Mouse (Mus musculus) midbrain, embryonic 13.5 days (tissue): ENCODE results near the gene Igfbp4. TPM values are rescaled to one million over a fixed set of nuclear protein-coding genes. Genes with fewer than 3 reads are reported as not detected.
A peak's percentile ranks its signal among the peaks of the same experiment; 100 is the strongest.

Experiments
- ATAC-seq: fragments of 200-750 bp; cut with Nextera tagmentation; 2 replicates; pipeline ENCODE4 v1.8.0; 2017; ENCODE audit warnings: mild to moderate bottlenecking, moderate TSS enrichment, moderate library complexity
- H3K27ac ChIP-seq: fragments of 300-500 bp; sonication (generic); 2 replicates; pipeline ENCODE4 v1.5.1; 2015; ENCODE audit warnings: inconsistent platforms, mild to moderate bottlenecking, moderate library complexity
- H3K27me3 ChIP-seq: fragments of 300-500 bp; sonication (generic); 2 replicates; pipeline ENCODE4 v1.6.1; 2015; ENCODE audit warnings: mild to moderate bottlenecking, inconsistent platforms
- H3K36me3 ChIP-seq: fragments of 300-500 bp; sonication (generic); 2 replicates; pipeline ENCODE4 v1.6.1; 2015; ENCODE audit warnings: mild to moderate bottlenecking, inconsistent platforms
- H3K4me1 ChIP-seq: fragments of 300-500 bp; sonication (generic); replicated peaks from 2 replicates; pipeline ENCODE4 v1.6.1; 2015; ENCODE audit warnings: inconsistent platforms
- H3K4me2 ChIP-seq: fragments of 300-500 bp; sonication (generic); replicated peaks from 2 replicates; pipeline ENCODE4 v1.6.1; 2015; ENCODE audit warnings: moderate library complexity, mild to moderate bottlenecking, inconsistent platforms
- H3K4me3 ChIP-seq: fragments of 300-500 bp; sonication (generic); replicated peaks from 2 replicates; pipeline ENCODE4 v1.5.1; 2015; ENCODE audit warnings: mild to moderate bottlenecking, inconsistent platforms
- H3K9ac ChIP-seq: fragments of 300-500 bp; sonication (generic); replicated peaks from 2 replicates; pipeline ENCODE4 v1.6.1; 2015; ENCODE audit warnings: mild to moderate bottlenecking, inconsistent platforms
- H3K9me3 ChIP-seq: fragments of 300-500 bp; sonication (generic); 2 replicates; pipeline ENCODE4 v1.6.1; 2016; ENCODE audit warnings: mild to moderate bottlenecking, inconsistent platforms
- WGBS: fragments of 180-500 bp; shearing (Covaris S2); methylation state at CpG from one replicate; pipeline ENCODE4 v1.1.7; 2015; 5-methylcytosine and 5-hydroxymethylcytosine counted together
- polyA plus RNA-seq: library from polyadenylated mRNA; unstranded; fragments of >200 nt; fragmentation: Nextera tagmentation; extraction: Ambion mirVana; gene quantifications from 2 replicates; pipeline ENCODE4 v1.2.1, GENCODE M21; 2015

The Igfbp4 gene
- polyA plus RNA-seq, 1 experiment from 2014 or later: 125 TPM

GRCm38 (mm10) chr11:99023500-99024467 lies 17.3 kb upstream of the Igfbp4 start, which contains the start of gene Top2a:
Top2a (minus strand) TSS chr11:99024189.
- Histone ChIP-seq H3K27me3 (no peaks in the 10 kb centered on the region), H3K4me1 (peaks cover 24% of the 10 kb centered on the region), H3K4me3 (peak within 1 kb of the TSS; percentile 62), H3K9me3 (no peaks in the 10 kb centered on the region), H3K27ac (no peak within 1 kb of the TSS), H3K4me2 (peak within 1 kb of the TSS; percentile 73), H3K36me3 (peaks cover 7% of the 10 kb centered on the region; the same call in 1 of the 2 replicates), H3K9ac (peak within 1 kb of the TSS; percentile 70)
- peak; percentile 96 for ATAC-seq
- under 1% methylated on average over 54 of the region's 54 CpGs for WGBS

- Histone ChIP-seq H3K36me3 (peaks cover 7% of the 10 kb centered on the region; the same call in 1 of the 2 replicates), H3K4me2 (peak overlapping the region; percentile 48), H3K4me1 (peaks cover 24% of the 10 kb centered on the region), H3K27me3 (no peaks in the 10 kb centered on the region), H3K9me3 (no peaks in the 10 kb centered on the region), H3K4me3 (peak overlapping the region; percentile 38), H3K27ac (no peak overlapping the region), H3K9ac (no peak overlapping the region; the same call in 1 of the 2 replicates)
- peak; percentile 46 for ATAC-seq
- 54% methylated on average over 18 of the region's 18 CpGs for WGBS
Measured at GRCm38 (mm10) chr11:99024468-99025134, 16.4 kb upstream of the Igfbp4 start.

- WGBS: 89% methylated on average over 6 of the region's 6 CpGs
Measured at GRCm38 (mm10) chr11:99025878-99026277, 15.2 kb upstream of the Igfbp4 start.

GRCm38 (mm10) chr11:99026899-99027440 lies 14.1 kb upstream of the Igfbp4 start:
- Histone ChIP-seq H3K9me3 (no peaks in the 10 kb centered on the region), H3K36me3 (no peaks in the 10 kb centered on the region), H3K27me3 (no peaks in the 10 kb centered on the region), H3K27ac (no peak overlapping the region), H3K9ac (no peak overlapping the region), H3K4me1 (peaks cover 21% of the 10 kb centered on the region), H3K4me2 (no peak overlapping the region), H3K4me3 (no peak overlapping the region)
- no peak for ATAC-seq
- 92% methylated on average over 12 of the region's 12 CpGs for WGBS

More at GRCm38 (mm10) chr11:99025878-99026277, 15.2 kb upstream of the Igfbp4 start:
- Histone ChIP-seq H3K4me3 (no peak overlapping the region), H3K4me1 (peaks cover 24% of the 10 kb centered on the region), H3K9me3 (no peaks in the 10 kb centered on the region), H3K27ac (no peak overlapping the region), H3K9ac (no peak overlapping the region), H3K36me3 (no peaks in the 10 kb centered on the region), H3K27me3 (no peaks in the 10 kb centered on the region), H3K4me2 (no peak overlapping the region)
- ATAC-seq: no peak

GRCm38 (mm10) chr11:99035350-99035749 lies 5.7 kb upstream of the Igfbp4 start:
- Histone ChIP-seq H3K27ac (no peak overlapping the region), H3K9ac (no peak overlapping the region), H3K4me3 (no peak overlapping the region), H3K4me1 (peaks cover 3% of the 10 kb centered on the region), H3K4me2 (no peak overlapping the region), H3K27me3 (no peaks in the 10 kb centered on the region), H3K9me3 (no peaks in the 10 kb centered on the region), H3K36me3 (no peaks in the 10 kb centered on the region)
- ATAC-seq: no peak
- WGBS: 78% methylated on average over 4 of the region's 4 CpGs

GRCm38 (mm10) chr11:99036254-99036653 lies 4.8 kb upstream of the Igfbp4 start:
- H3K4me3 ChIP-seq: no peak overlapping the region
- ATAC-seq: no peak
- no peaks in the 10 kb centered on the region for H3K9me3 ChIP-seq
- no peaks in the 10 kb centered on the region for H3K27me3 ChIP-seq
- H3K4me1 ChIP-seq: peaks cover 12% of the 10 kb centered on the region
- H3K4me2 ChIP-seq: no peak overlapping the region
- 79% methylated on average over 6 of the region's 6 CpGs for WGBS
- no peak overlapping the region for H3K9ac ChIP-seq
- no peak overlapping the region for H3K27ac ChIP-seq
- H3K36me3 ChIP-seq: no peaks in the 10 kb centered on the region

- no peaks in the 10 kb centered on the region for H3K27me3 ChIP-seq
- ATAC-seq: peak; percentile 83
- H3K36me3 ChIP-seq: no peaks in the 10 kb centered on the region
- peaks cover 25% of the 10 kb centered on the region for H3K4me1 ChIP-seq
- H3K9me3 ChIP-seq: no peaks in the 10 kb centered on the region
- 1% methylated on average over 15 of the region's 15 CpGs for WGBS
- H3K9ac ChIP-seq: peak overlapping the region; percentile 85
- H3K27ac ChIP-seq: peak overlapping the region; percentile 89
- H3K4me3 ChIP-seq: peak overlapping the region; percentile 60
- peak overlapping the region; percentile 98 for H3K4me2 ChIP-seq
Measured at GRCm38 (mm10) chr11:99039782-99040181, 1.3 kb upstream of the Igfbp4 start.

GRCm38 (mm10) chr11:99040346-99040974 lies 584 bp upstream of the Igfbp4 start:
- H3K4me2 ChIP-seq: peak overlapping the region; percentile 98
- H3K27ac ChIP-seq: peak overlapping the region; percentile 89
- H3K27me3 ChIP-seq: no peaks in the 10 kb centered on the region
- H3K36me3 ChIP-seq: no peaks in the 10 kb centered on the region
- H3K4me3 ChIP-seq: peak overlapping the region; percentile 60
- peaks cover 25% of the 10 kb centered on the region for H3K4me1 ChIP-seq
- peak; percentile 40 for ATAC-seq
- under 1% methylated on average over 17 of the region's 17 CpGs for WGBS
- H3K9me3 ChIP-seq: no peaks in the 10 kb centered on the region
- H3K9ac ChIP-seq: peak overlapping the region; percentile 85

GRCm38 (mm10) chr11:99041841-99042780 lies 1.1 kb downstream of the Igfbp4 start:
- Histone ChIP-seq H3K27ac (peak overlapping the region; percentile 89; the same call in 1 of the 2 replicates), H3K4me3 (peak overlapping the region; percentile 60), H3K9me3 (no peaks in the 10 kb centered on the region), H3K36me3 (no peaks in the 10 kb centered on the region), H3K27me3 (no peaks in the 10 kb centered on the region), H3K9ac (peak overlapping the region; percentile 85), H3K4me1 (peaks cover 26% of the 10 kb centered on the region), H3K4me2 (peak overlapping the region; percentile 98)
- no peak for ATAC-seq
- WGBS: 60% methylated on average over 16 of the region's 16 CpGs

- WGBS: 58% methylated on average over 12 of the region's 12 CpGs
- Histone ChIP-seq H3K4me3 (no peak overlapping the region), H3K36me3 (no peaks in the 10 kb centered on the region), H3K9me3 (no peaks in the 10 kb centered on the region), H3K27ac (peak overlapping the region; percentile 49; the same call in 1 of the 2 replicates), H3K27me3 (no peaks in the 10 kb centered on the region), H3K4me1 (peaks cover 33% of the 10 kb centered on the region), H3K9ac (no peak overlapping the region), H3K4me2 (peak overlapping the region; percentile 98)
- ATAC-seq: no peak
Measured at GRCm38 (mm10) chr11:99042834-99043431, 1.9 kb downstream of the Igfbp4 start.
